Mouse (Mus musculus) stomach, embryonic 14.5 days (tissue): ENCODE measurements around the gene Cirbp. TPM values are rescaled to one million over a fixed set of nuclear protein-coding genes. Genes with fewer than 3 reads are reported as not detected.

Source experiments
- ATAC-seq: fragments of 200-750 bp; cut with Nextera tagmentation; 2 replicates; pipeline ENCODE4 v1.8.0; 2017; ENCODE audit warnings: low read depth, moderate TSS enrichment; ENCODE audit not compliant: insufficient number of reproducible peaks, insufficient read depth, low FRiP score
- H3K27ac ChIP-seq: fragments of 300-500 bp; sonication (generic); 2 replicates; pipeline ENCODE4 v1.5.1; 2014; ENCODE audit warnings: mild to moderate bottlenecking, low read length, moderate library complexity, mixed read lengths
- H3K27me3 ChIP-seq: fragments of 300-500 bp; sonication (generic); 2 replicates; pipeline ENCODE4 v1.6.1; 2014; ENCODE audit warnings: low read length, control low read depth, mixed read lengths; ENCODE audit not compliant: control insufficient read depth, insufficient read depth
- H3K36me3 ChIP-seq: fragments of 300-500 bp; sonication (generic); 2 replicates; pipeline ENCODE4 v1.6.1; 2014; ENCODE audit warnings: mild to moderate bottlenecking, control low read depth, low read length, moderate library complexity, mixed read lengths; ENCODE audit not compliant: control insufficient read depth, insufficient read depth
- H3K4me1 ChIP-seq: fragments of 300-500 bp; sonication (generic); 2 replicates; pipeline ENCODE4 v1.6.1; 2014; ENCODE audit warnings: low read length, control low read depth, mixed read lengths; ENCODE audit not compliant: control insufficient read depth, insufficient read depth
- H3K4me2 ChIP-seq: fragments of 300-500 bp; sonication (generic); replicated peaks from 2 replicates; pipeline ENCODE4 v1.6.1; 2014; ENCODE audit warnings: low read depth, low read length, control low read depth
- H3K4me3 ChIP-seq: fragments of 300-500 bp; sonication (generic); 2 replicates; pipeline ENCODE4 v1.5.1; 2014; ENCODE audit warnings: low read depth, low read length, control low read depth
- H3K9ac ChIP-seq: fragments of 300-500 bp; sonication (generic); replicated peaks from 2 replicates; pipeline ENCODE4 v1.6.1; 2014; ENCODE audit warnings: low read depth, mild to moderate bottlenecking, control low read depth, low read length, moderate library complexity, mixed read lengths
- H3K9me3 ChIP-seq: fragments of 300-500 bp; sonication (generic); 2 replicates; pipeline ENCODE4 v1.6.1; 2016; ENCODE audit warnings: low read depth, low read length, control low read depth; ENCODE audit not compliant: control insufficient read depth
- WGBS: fragments of 180-500 bp; shearing (Covaris S2); extraction: QIAGEN DNeasy Blood & Tissue Kit; methylation state at CpG from one replicate; pipeline ENCODE4 v1.1.7; 2014; 5-methylcytosine and 5-hydroxymethylcytosine counted together
- polyA plus RNA-seq: library from polyadenylated mRNA; unstranded; fragments of >200 nt; fragmentation: Nextera tagmentation; extraction: Ambion mirVana; gene quantifications from 2 replicates; pipeline ENCODE4 v1.2.1, GENCODE M21; 2014

Gene Cirbp
- polyA plus RNA-seq, 1 experiment from 2014 or later, result 92.7 TPM

GRCm38 (mm10) chr10:80168038-80168661 is 2.4 kb downstream of the Cirbp start:
- peaks cover 26% of the 10 kb centered on the region for H3K36me3 ChIP-seq
- peak overlapping the region; percentile 88 for H3K4me3 ChIP-seq
- H3K4me2 ChIP-seq, result peak overlapping the region; percentile 71
- H3K27me3 ChIP-seq, result no peaks in the 10 kb centered on the region
- peaks cover 45% of the 10 kb centered on the region for H3K4me1 ChIP-seq
- peak; percentile 20; the same call in 1 of the 2 replicates for ATAC-seq
- H3K9me3 ChIP-seq, result no peaks in the 10 kb centered on the region
- H3K9ac ChIP-seq, result peak overlapping the region; percentile 97
- WGBS, result under 1% methylated on average over 43 of the region's 48 CpGs
- peak overlapping the region; percentile 100 for H3K27ac ChIP-seq

- H3K4me3 ChIP-seq, result peak overlapping the region; percentile 88
- peak overlapping the region; percentile 97; the same call in 1 of the 2 replicates for H3K9ac ChIP-seq
- peaks cover 26% of the 10 kb centered on the region for H3K36me3 ChIP-seq
- peaks cover 40% of the 10 kb centered on the region for H3K4me1 ChIP-seq
- no peaks in the 10 kb centered on the region for H3K27me3 ChIP-seq
- H3K4me2 ChIP-seq, result peak overlapping the region; percentile 71
- WGBS, result 63% methylated on average over 1 of the region's 1 CpGs
- no peak for ATAC-seq
- peak overlapping the region; percentile 1; the same call in 1 of the 2 replicates for H3K27ac ChIP-seq
- H3K9me3 ChIP-seq, result no peaks in the 10 kb centered on the region
These were observed 3.3 kb downstream of the Cirbp start for GRCm38 (mm10) chr10:80169070-80169469.

GRCm38 (mm10) chr10:80169651-80170050 is 3.9 kb downstream of the Cirbp start:
- no peak for ATAC-seq

GRCm38 (mm10) chr10:80170052-80170451 is 4.3 kb downstream of the Cirbp start:
- H3K4me2 ChIP-seq, result no peak overlapping the region
- peaks cover 26% of the 10 kb centered on the region for H3K36me3 ChIP-seq
- WGBS, result 94% methylated on average over 16 of the region's 16 CpGs
- no peak overlapping the region for H3K9ac ChIP-seq
- H3K4me3 ChIP-seq, result no peak overlapping the region
- no peak for ATAC-seq
- no peaks in the 10 kb centered on the region for H3K9me3 ChIP-seq
- no peak overlapping the region for H3K27ac ChIP-seq
- peaks cover 34% of the 10 kb centered on the region for H3K4me1 ChIP-seq
- H3K27me3 ChIP-seq, result no peaks in the 10 kb centered on the region

More at GRCm38 (mm10) chr10:80169651-80170050, 3.9 kb downstream of the Cirbp start:
- Histone ChIP-seq H3K9me3 (no peaks in the 10 kb centered on the region), H3K27me3 (no peaks in the 10 kb centered on the region), H3K27ac (no peak overlapping the region), H3K9ac (no peak overlapping the region), H3K36me3 (peaks cover 26% of the 10 kb centered on the region), H3K4me2 (no peak overlapping the region), H3K4me1 (peaks cover 35% of the 10 kb centered on the region), H3K4me3 (no peak overlapping the region)
- 87% methylated on average over 7 of the region's 7 CpGs for WGBS

GRCm38 (mm10) chr10:80170601-80171021 is 4.8 kb downstream of the Cirbp start:
- Histone ChIP-seq H3K27me3 (no peaks in the 10 kb centered on the region), H3K4me3 (no peak overlapping the region), H3K4me1 (peaks cover 30% of the 10 kb centered on the region), H3K36me3 (peaks cover 26% of the 10 kb centered on the region), H3K27ac (no peak overlapping the region), H3K4me2 (no peak overlapping the region), H3K9me3 (no peaks in the 10 kb centered on the region), H3K9ac (no peak overlapping the region)
- WGBS, result 95% methylated on average over 19 of the region's 19 CpGs
- no peak for ATAC-seq

GRCm38 (mm10) chr10:80171252-80171651 is 5.5 kb downstream of the Cirbp start:
- Histone ChIP-seq H3K36me3 (peaks cover 26% of the 10 kb centered on the region), H3K4me3 (no peak overlapping the region), H3K27ac (no peak overlapping the region), H3K27me3 (no peaks in the 10 kb centered on the region), H3K4me2 (no peak overlapping the region), H3K4me1 (peaks cover 26% of the 10 kb centered on the region), H3K9me3 (no peaks in the 10 kb centered on the region), H3K9ac (no peak overlapping the region)
- ATAC-seq, result no peak
- whole genome bisulfite sequencing, result 80% methylated on average over 15 of the region's 15 CpGs

- Histone ChIP-seq H3K27ac (peak overlapping the region; percentile 85; the same call in 1 of the 2 replicates), H3K9me3 (no peaks in the 10 kb centered on the region), H3K4me3 (no peak overlapping the region), H3K27me3 (no peaks in the 10 kb centered on the region), H3K4me1 (peaks cover 21% of the 10 kb centered on the region), H3K36me3 (peaks cover 26% of the 10 kb centered on the region), H3K9ac (no peak overlapping the region), H3K4me2 (peak overlapping the region; percentile 50)
- 83% methylated on average over 45 of the region's 45 CpGs for WGBS
- ATAC-seq, result no peak
These were observed 6.2 kb downstream of the Cirbp start for GRCm38 (mm10) chr10:80171760-80172526.

GRCm38 (mm10) chr10:80172527-80173292 is 6.9 kb downstream of the Cirbp start, which contains the start of gene 1600002K03Rik:
TSS of gene 1600002K03Rik (plus strand) at chr10:80172944.
- Histone ChIP-seq H3K9me3 (no peaks in the 10 kb centered on the region), H3K27me3 (no peaks in the 10 kb centered on the region), H3K4me3 (peak within 1 kb of the TSS; percentile 47), H3K4me1 (peaks cover 20% of the 10 kb centered on the region), H3K4me2 (peak within 1 kb of the TSS; percentile 50), H3K9ac (peak within 1 kb of the TSS; percentile 40; the same call in 1 of the 2 replicates), H3K36me3 (peaks cover 26% of the 10 kb centered on the region), H3K27ac (peak within 1 kb of the TSS; percentile 85)
- ATAC-seq, result peak; percentile 78
- 7% methylated on average over 35 of the region's 35 CpGs for WGBS
